Mouse (Mus musculus) limb, embryonic 10.5 days (tissue): ENCODE data around the gene Igf1. TPM values are rescaled to one million over a fixed set of nuclear protein-coding genes. Genes with fewer than 3 reads are reported as not detected.

Source experiments
- DNase-seq: peaks from one replicate; pipeline ENCODE4 v3.0.0-alpha.2; 2017; ENCODE audit warnings: low spot score
- H3K27ac ChIP-seq: fragments of 300-500 bp; sonication (generic); 2 replicates; pipeline ENCODE4 v1.5.1; 2016; ENCODE audit warnings: mild to moderate bottlenecking
- H3K27me3 ChIP-seq: fragments of 300-500 bp; sonication (generic); 2 replicates; pipeline ENCODE4 v1.6.1; 2016; ENCODE audit warnings: low read depth, mild to moderate bottlenecking; ENCODE audit not compliant: poor library complexity, severe bottlenecking
- H3K36me3 ChIP-seq: fragments of 300-500 bp; sonication (generic); 2 replicates; pipeline ENCODE4 v1.6.1; 2016; ENCODE audit warnings: mild to moderate bottlenecking, moderate library complexity
- H3K4me1 ChIP-seq: fragments of 300-500 bp; sonication (generic); 2 replicates; pipeline ENCODE4 v1.6.1; 2016
- H3K4me3 ChIP-seq: fragments of 300-500 bp; sonication (generic); 2 replicates; pipeline ENCODE4 v1.5.1; 2016; ENCODE audit warnings: mild to moderate bottlenecking, moderate library complexity
- H3K9me3 ChIP-seq: fragments of 300-500 bp; sonication (generic); replicated peaks from 2 replicates; pipeline ENCODE4 v1.6.1; 2016; ENCODE audit warnings: mild to moderate bottlenecking
- WGBS: fragments of 180-500 bp; shearing (Covaris S2); methylation state at CpG from one replicate; pipeline ENCODE4 v1.1.7; 2016; 5-methylcytosine and 5-hydroxymethylcytosine counted together
- polyA plus RNA-seq: library from polyadenylated mRNA; unstranded; fragments of >200 nt; fragmentation: Nextera tagmentation; extraction: Ambion mirVana; gene quantifications from 2 replicates; pipeline ENCODE4 v1.2.1, GENCODE M21; 2016

Gene Igf1
- polyA plus RNA-seq, 1 experiment from 2014 or later: 58.7 TPM

- WGBS: 83% methylated on average over 10 of the region's 10 CpGs
- no peaks in the 10 kb centered on the region for H3K9me3 ChIP-seq
These were observed 56.9 kb downstream of the Igf1 start for GRCm38 (mm10) chr10:87914932-87915331.

GRCm38 (mm10) chr10:87915782-87916181 is 57.7 kb downstream of the Igf1 start:
- Histone ChIP-seq H3K9me3 (no peaks in the 10 kb centered on the region), H3K4me1 (peaks cover 5% of the 10 kb centered on the region), H3K27me3 (no peaks in the 10 kb centered on the region), H3K4me3 (no peak overlapping the region), H3K27ac (no peak overlapping the region), H3K36me3 (peaks cover 7% of the 10 kb centered on the region; the same call in 1 of the 2 replicates)
- WGBS: 97% methylated on average over 3 of the region's 3 CpGs
- no peak for DNase-seq

More at GRCm38 (mm10) chr10:87914932-87915331, 56.9 kb downstream of the Igf1 start:
- Histone ChIP-seq H3K27me3 (no peaks in the 10 kb centered on the region), H3K27ac (no peak overlapping the region), H3K4me1 (peaks cover 5% of the 10 kb centered on the region), H3K36me3 (peaks cover 7% of the 10 kb centered on the region; the same call in 1 of the 2 replicates), H3K4me3 (no peak overlapping the region)
- DNase-seq: no peak

GRCm38 (mm10) chr10:87922263-87922662 is 64.2 kb downstream of the Igf1 start:
- Histone ChIP-seq H3K36me3 (peaks cover 4% of the 10 kb centered on the region; the same call in 1 of the 2 replicates), H3K9me3 (no peaks in the 10 kb centered on the region), H3K4me3 (no peak overlapping the region), H3K4me1 (peaks cover 5% of the 10 kb centered on the region; the same call in 1 of the 2 replicates), H3K27ac (no peak overlapping the region), H3K27me3 (no peaks in the 10 kb centered on the region)
- 89% methylated on average over 3 of the region's 3 CpGs for WGBS
- no peak for DNase-seq

- Histone ChIP-seq H3K4me1 (peaks cover 5% of the 10 kb centered on the region; the same call in 1 of the 2 replicates), H3K9me3 (no peaks in the 10 kb centered on the region), H3K27me3 (no peaks in the 10 kb centered on the region), H3K4me3 (no peak overlapping the region), H3K27ac (no peak overlapping the region), H3K36me3 (no peaks in the 10 kb centered on the region)
- DNase-seq: no peak
- 57% methylated on average over 8 of the region's 8 CpGs for WGBS
These were observed 68.5 kb downstream of the Igf1 start for GRCm38 (mm10) chr10:87926564-87926963.

- no peak for DNase-seq
- H3K27ac ChIP-seq: peak overlapping the region; percentile 16; the same call in 1 of the 2 replicates
These were observed 69.1 kb downstream of the Igf1 start for GRCm38 (mm10) chr10:87927131-87927609.

GRCm38 (mm10) chr10:87948192-87948591 is 90.1 kb downstream of the Igf1 start:
- Histone ChIP-seq H3K9me3 (no peaks in the 10 kb centered on the region), H3K36me3 (no peaks in the 10 kb centered on the region), H3K4me3 (no peak overlapping the region), H3K4me1 (no peaks in the 10 kb centered on the region), H3K27me3 (no peaks in the 10 kb centered on the region), H3K27ac (no peak overlapping the region)
- no peak for DNase-seq
- 92% methylated on average over 4 of the region's 4 CpGs for WGBS

More at GRCm38 (mm10) chr10:87927131-87927609, 69.1 kb downstream of the Igf1 start:
- no peaks in the 10 kb centered on the region for H3K27me3 ChIP-seq
- H3K36me3 ChIP-seq: peaks cover 6% of the 10 kb centered on the region; the same call in 1 of the 2 replicates
- H3K4me1 ChIP-seq: peaks cover 5% of the 10 kb centered on the region; the same call in 1 of the 2 replicates
- H3K4me3 ChIP-seq: no peak overlapping the region
- WGBS: 81% methylated on average over 6 of the region's 6 CpGs
- no peaks in the 10 kb centered on the region for H3K9me3 ChIP-seq

GRCm38 (mm10) chr10:87971536-87971935 is 113.5 kb downstream of the Igf1 start:
- no peak overlapping the region for H3K4me3 ChIP-seq
- 74% methylated on average over 6 of the region's 6 CpGs for WGBS
- H3K9me3 ChIP-seq: no peaks in the 10 kb centered on the region
- no peak for DNase-seq
- H3K27me3 ChIP-seq: no peaks in the 10 kb centered on the region
- 0 out of 2 replicates have a peak, but pooled peaks cover 5% of the 10 kb centered on the region for H3K4me1 ChIP-seq
- no peaks in the 10 kb centered on the region for H3K36me3 ChIP-seq
- no peak overlapping the region for H3K27ac ChIP-seq

- H3K9me3 ChIP-seq: no peaks in the 10 kb centered on the region
- 0 out of 2 replicates have a peak, but pooled peaks cover 5% of the 10 kb centered on the region for H3K4me1 ChIP-seq
- H3K27ac ChIP-seq: no peak overlapping the region
- no peak overlapping the region for H3K4me3 ChIP-seq
- no peaks in the 10 kb centered on the region for H3K36me3 ChIP-seq
- no peaks in the 10 kb centered on the region for H3K27me3 ChIP-seq
- WGBS: 85% methylated on average over 4 of the region's 4 CpGs
- DNase-seq: no peak
These were observed 116.0 kb downstream of the Igf1 start for GRCm38 (mm10) chr10:87973911-87974631.

GRCm38 (mm10) chr10:87985375-87985774 is 127.3 kb downstream of the Igf1 start:
- Histone ChIP-seq H3K27ac (no peak overlapping the region), H3K36me3 (no peaks in the 10 kb centered on the region), H3K4me3 (no peak overlapping the region), H3K4me1 (no peaks in the 10 kb centered on the region), H3K9me3 (no peaks in the 10 kb centered on the region), H3K27me3 (no peaks in the 10 kb centered on the region)
- WGBS: 93% methylated on average over 5 of the region's 5 CpGs
- no peak for DNase-seq

- H3K27ac ChIP-seq: no peak overlapping the region
- no peaks in the 10 kb centered on the region for H3K9me3 ChIP-seq
- WGBS: 89% methylated on average over 3 of the region's 3 CpGs
- no peaks in the 10 kb centered on the region for H3K4me1 ChIP-seq
- H3K4me3 ChIP-seq: no peak overlapping the region
- no peaks in the 10 kb centered on the region for H3K36me3 ChIP-seq
- H3K27me3 ChIP-seq: no peaks in the 10 kb centered on the region
- no peak for DNase-seq
These were observed 128.1 kb downstream of the Igf1 start for GRCm38 (mm10) chr10:87986201-87986600.

Other genes with a start within 250 kb of the Igf1 start
- 0.70 and 1.1 TPM in 2 replicates for gene Pmch, start 232.8 kb downstream of the Igf1 start, polyA plus RNA-seq